Mouse (Mus musculus): ENCODE measurements around the gene Helz.
"Not testable (repeated sequence)": the region's sequence is repeated elsewhere in the genome, so short reads cannot be mapped to it uniquely, and the experiment has no call there.

Gene Helz

DNA sequence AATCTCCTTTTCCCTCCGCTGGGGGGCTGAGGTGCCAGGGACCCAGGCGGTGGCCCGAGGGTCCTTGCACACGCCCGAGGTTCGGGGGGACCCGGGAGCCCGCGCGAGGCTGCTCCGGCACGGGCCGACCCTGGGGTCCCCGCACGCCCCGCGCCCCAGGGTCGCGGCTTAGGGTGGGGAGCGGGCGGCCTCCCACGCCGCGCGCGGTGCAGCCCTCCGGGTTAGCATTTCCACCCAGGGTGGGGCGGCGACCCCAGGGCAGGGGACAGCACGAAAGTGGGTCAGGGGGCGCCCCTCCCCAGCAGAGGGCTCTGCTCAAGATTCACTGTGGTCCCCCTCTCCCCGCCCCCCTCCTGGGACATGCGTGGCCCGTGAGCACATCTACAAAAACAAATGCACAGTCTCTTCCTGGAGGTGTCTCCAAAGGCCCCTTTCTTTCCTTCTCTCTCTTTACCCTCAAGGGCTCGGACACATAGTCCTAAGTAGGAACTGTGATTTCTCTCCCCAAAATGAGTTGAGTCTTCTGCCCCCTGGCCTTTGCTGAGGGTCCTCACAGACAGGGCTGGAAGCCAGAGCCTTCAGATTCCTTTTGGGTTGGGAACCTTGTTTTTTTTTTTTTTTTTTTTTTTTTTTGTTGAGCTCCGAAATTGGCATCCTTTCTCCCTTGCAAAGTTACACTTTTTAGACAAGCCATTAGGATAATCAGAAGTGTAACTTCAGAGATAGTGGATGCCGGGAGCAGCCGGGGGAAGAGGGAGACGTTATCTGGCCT is 660 bp downstream of the Helz start:
- DNase-seq (ENCODE audit: extremely low spot score, low spot score): peak; percentile 21

- DNase-seq (ENCODE audit: extremely low spot score, low spot score): no peak
Measured at GRCm38 (mm10) chr11:107559874-107560273, 12.1 kb downstream of the Helz start.

DNA sequence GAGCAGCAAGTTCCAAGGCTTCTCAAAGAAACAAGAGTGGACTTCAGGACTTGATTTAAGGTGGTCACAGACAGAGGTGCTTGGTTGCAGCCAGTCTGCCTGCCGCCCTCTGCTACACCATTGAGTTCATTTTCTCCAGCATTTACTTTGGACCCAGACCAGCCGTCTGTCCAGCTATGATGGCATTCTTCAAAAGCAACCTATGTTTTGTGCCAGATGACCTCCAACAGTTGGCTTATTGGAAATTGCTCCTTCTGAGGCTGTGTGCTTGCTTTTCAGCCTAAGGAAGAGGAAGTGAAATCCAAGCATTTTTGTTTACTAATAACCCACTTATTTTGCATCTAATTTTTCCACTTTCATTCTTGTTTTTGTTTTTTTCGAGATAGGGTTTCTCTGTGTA is 19.7 kb downstream of the Helz start:
- no peak for DNase-seq (ENCODE audit: extremely low spot score, low spot score)

- no peak for DNase-seq (ENCODE audit: extremely low spot score, low spot score)
Measured at GRCm38 (mm10) chr11:107568466-107568995, 20.8 kb downstream of the Helz start.

- DNase-seq (ENCODE audit: extremely low spot score, low spot score): not testable (repeated sequence)
Measured at GRCm38 (mm10) chr11:107570891-107571290, 23.2 kb downstream of the Helz start.

DNA sequence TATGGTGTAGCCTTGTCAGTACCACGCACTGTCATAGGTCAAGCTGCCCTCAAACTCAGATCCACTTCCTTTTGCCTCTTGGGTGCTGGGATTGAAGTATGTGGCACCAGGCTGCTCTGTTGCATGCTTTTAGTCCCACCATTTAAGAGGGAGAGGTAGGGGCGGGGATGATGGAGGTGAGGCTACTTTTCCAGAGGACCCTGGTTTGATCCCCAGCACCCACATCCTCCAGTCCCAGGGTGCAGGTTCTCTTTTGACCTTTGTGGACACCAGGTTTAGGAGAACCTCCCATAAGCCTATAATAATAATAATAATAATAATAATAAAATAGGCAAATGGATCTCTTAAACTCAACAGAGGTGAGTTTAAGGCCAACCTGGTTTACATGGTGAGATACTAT is 23.6 kb downstream of the Helz start:
- no peak for DNase-seq (ENCODE audit: extremely low spot score, low spot score)

DNA sequence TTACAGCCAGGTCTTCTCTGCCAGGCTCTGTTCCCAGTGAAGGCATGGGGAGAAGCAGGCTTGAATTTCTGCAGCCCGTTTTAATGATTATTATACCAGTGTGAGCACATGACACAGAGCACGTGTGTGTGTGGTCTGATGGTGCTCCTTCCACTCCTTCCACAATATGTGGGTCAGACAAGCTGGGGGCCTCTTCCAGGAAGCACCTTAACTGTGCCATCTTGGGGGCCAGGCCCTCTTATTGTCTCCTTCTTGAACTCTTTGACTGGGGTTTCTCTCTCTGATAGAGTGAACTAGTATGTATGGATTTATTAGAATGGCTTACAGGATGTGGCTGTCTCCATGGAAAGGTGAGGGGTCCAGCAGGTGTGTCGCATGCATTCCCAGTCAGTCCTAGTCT is 24.8 kb downstream of the Helz start:
- no peak for DNase-seq (ENCODE audit: extremely low spot score, low spot score)

DNA sequence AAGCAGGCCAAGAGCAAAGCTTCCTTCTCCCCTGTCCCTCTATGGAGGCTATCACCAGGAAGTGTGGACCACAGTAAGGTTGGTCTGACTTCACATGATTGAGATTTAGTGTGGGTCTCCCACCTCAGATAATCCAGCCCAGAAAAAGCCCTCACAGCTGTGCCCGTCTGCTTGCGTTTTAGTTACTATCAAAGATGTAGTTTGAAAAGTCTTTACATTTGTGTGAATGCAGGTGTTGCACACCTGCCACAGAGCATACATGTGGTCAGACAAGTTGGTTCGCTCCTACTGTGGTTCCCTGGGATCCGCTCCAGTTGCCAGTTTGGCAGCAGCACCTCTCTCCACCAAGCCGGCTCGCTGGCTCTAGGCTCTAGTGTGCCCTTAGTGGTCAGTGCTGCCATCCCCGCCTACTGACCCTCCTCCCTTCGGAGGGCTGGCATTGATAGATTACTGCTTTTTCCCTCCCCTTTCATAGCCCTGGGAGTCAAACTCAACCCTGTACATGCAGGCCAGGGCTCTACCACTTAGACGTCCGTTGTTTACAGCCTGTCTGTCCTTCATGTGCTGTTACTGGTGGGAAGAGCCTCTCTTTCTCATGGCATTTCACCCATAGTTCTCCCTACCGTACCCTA is 25.4 kb downstream of the Helz start:
- peak; percentile 38 for DNase-seq (ENCODE audit: extremely low spot score, low spot score)

DNA sequence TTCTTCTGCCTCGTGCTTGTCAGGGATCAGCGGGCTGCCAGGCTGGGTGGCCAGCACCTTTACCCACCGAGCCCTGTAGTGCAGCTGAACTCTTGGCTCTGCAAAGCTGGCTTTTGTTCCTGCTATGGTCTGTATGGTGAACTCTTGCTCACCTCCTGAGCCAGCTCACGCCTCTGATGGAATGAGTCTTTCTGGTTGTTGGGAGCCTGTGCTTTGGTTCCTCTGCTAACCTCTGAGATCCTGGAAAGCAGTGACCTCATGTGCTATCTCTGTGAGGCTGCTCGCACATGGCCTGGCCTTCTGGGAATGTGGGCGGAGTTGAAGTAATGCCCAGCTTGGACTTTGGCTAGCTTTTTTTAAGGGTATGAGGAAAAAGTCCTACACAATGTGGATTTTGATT is 26.1 kb downstream of the Helz start:
- no peak for DNase-seq (ENCODE audit: extremely low spot score, low spot score)

- DNase-seq (ENCODE audit: extremely low spot score, low spot score): no peak
Measured at GRCm38 (mm10) chr11:107574811-107575705, 27.3 kb downstream of the Helz start.

- DNase-seq (ENCODE audit: extremely low spot score, low spot score): no peak
Measured at GRCm38 (mm10) chr11:107576186-107576585, 28.5 kb downstream of the Helz start.

- no peak for DNase-seq (ENCODE audit: extremely low spot score, low spot score)
Measured at GRCm38 (mm10) chr11:107577400-107577799, 29.7 kb downstream of the Helz start.

DNA sequence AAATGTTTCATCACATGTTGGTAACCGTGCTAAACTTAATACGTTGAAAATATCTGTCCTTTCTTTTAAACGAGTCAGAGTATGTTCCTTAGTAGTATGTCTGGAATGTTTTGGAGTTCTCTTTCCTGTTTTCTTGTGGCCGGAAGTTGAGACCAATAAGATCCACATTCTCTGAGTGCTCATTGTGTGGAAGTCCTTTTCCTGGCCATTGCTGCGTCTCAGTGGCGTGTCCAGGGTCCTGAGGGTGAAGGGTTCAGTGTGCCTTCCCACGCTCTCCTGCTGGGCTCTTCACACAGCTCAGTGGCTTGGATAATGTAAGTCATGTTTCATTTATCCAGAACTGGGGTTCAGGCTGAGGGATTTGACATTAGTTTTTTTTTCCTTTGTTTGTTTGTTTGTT is 30.5 kb downstream of the Helz start:
- DNase-seq (ENCODE audit: extremely low spot score, low spot score): no peak

GRCm38 (mm10) chr11:107580786-107581185 is 33.1 kb downstream of the Helz start:
- DNase-seq (ENCODE audit: extremely low spot score, low spot score): no peak

GRCm38 (mm10) chr11:107584660-107585451 is 37.1 kb downstream of the Helz start:
- no peak for DNase-seq (ENCODE audit: extremely low spot score, low spot score)

DNA sequence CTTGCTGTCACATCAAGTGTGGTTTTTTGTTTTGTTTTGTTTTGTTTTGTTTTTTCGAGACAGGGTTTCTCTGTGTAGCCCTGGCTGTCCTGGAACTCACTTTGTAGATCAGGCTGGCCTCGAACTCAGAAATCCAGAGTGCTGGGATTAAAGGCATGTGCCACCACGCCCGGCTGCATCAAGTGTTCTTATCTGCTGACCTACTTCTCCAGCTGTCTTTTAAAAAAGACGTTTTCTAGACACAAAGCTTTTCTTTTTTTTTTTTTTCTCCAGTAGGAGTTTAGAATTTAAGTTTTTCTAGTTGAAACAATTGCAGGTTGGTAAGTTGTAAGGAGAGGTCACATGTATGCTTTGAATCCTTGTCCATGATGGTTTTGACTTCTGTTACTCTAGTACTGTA is 38.4 kb downstream of the Helz start:
- DNase-seq (ENCODE audit: extremely low spot score, low spot score): not testable (repeated sequence)

GRCm38 (mm10) chr11:107587141-107587540 is 39.4 kb downstream of the Helz start:
- no peak for DNase-seq (ENCODE audit: extremely low spot score, low spot score)

DNA sequence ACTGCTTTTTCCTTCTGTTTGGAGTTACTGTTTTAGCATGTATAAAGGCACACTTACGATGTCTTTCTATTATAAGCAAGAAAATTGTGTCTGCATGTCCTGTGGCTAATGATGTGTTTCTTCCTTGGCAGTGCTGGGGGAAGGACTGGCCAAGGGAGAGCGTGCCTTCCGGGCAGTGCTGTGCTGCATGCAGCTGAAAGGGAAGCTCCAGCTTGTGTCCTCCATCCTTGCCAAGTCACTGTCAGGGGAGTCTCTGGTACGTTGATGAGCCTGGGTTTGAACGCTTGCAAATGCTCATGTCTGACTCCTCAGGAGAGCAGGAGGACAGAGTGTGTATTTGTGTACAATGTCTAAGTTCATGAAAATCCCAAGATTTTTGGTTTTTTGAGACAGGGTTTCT is 44.8 kb downstream of the Helz start:
- DNase-seq (ENCODE audit: extremely low spot score, low spot score): no peak

DNA sequence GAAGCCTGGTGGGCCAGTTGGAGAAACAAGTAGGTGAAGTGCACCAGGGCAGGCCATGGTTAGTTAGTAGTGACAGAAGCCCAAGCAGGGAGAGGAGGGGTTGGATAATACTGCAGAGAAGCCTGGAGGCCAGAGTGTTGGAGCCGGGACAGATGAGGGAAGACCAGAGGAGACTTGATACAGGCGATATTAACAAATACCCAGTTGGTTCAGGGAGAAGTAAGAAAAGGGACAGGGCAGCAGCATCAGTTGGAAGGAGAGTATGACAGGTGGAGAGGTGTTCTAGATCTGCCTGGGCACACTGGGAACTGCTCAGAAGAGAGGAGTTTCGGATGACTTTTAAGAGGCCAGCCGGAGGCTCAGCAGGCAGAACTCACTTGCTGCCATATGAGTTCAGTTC is 49.7 kb downstream of the Helz start:
- DNase-seq (ENCODE audit: extremely low spot score, low spot score): no peak

DNA sequence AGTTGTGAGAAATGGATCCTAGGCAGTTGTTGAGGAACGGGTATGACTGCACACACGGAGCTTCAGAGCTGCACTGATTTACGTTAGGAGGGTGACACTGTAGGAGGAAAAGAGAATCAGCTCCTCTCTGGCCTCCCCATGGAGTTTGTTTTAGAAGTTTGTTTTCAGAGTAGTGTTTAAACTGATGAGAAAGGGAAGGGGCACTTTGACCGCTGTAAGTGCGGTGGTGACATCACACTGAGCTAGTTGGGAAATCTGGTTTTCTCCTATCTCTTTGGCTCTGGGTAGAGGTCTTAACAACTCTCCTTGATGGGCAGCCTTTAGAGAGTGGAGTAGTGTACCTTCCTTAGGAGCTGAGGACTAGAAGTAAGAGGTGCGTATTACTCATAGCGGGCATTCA is 58.0 kb downstream of the Helz start:
- no peak for DNase-seq (ENCODE audit: extremely low spot score, low spot score)

- DNase-seq (ENCODE audit: extremely low spot score, low spot score): no peak
Measured at GRCm38 (mm10) chr11:107613906-107614305, 66.2 kb downstream of the Helz start.

All from neural tube, embryonic 10.5 days (tissue).